Mouse (Mus musculus) colon, adult 2 months (tissue): Measurements from ENCODE around the gene Hao1. TPM values are rescaled to one million over a fixed set of nuclear protein-coding genes. Genes with fewer than 3 reads are reported as not detected.

Source experiments
- polyA plus RNA-seq: library from polyadenylated mRNA; depleted of rRNA; stranded (reverse); fragments of >200 nt; gene quantifications from 2 replicates; pipeline ENCODE4 v1.2.3, GENCODE M21; 2012; rRNA removed

Hao1 gene
- polyA plus RNA-seq = not detected in 2 replicates

GRCm38 (mm10) chr2:134554221-134554727, at the start of gene Hao1:
Gene Hao1, minus strand, starts transcription at chr2:134554368.

Other genes starting within 250 kb of the Hao1 start
- 4.8 and 7.7 TPM in 2 replicates for gene Tmx4, start 89.8 kb upstream of the Hao1 start, polyA plus RNA-seq
- 3.2 and 3.6 TPM in 2 replicates for gene Plcb1, start 231.7 kb upstream of the Hao1 start, polyA plus RNA-seq